Mouse (Mus musculus) adrenal gland, adult 8-10 months (tissue): ENCODE results near the gene Ptpra. TPM values are rescaled to one million over a fixed set of nuclear protein-coding genes. Genes with fewer than 3 reads are reported as not detected.

Experiments used
- DNase-seq: peaks from one replicate; pipeline ENCODE4 v3.0.0; 2022
- total RNA-seq, 4 experiments: library from RNA; stranded (reverse); gene quantifications; 2 replicates each; pipeline ENCODE4 v1.2.4; 2022

Ptpra gene
- total RNA-seq, result 100 to 1,000 TPM; 150 to 167 (median 158) TPM

DNA sequence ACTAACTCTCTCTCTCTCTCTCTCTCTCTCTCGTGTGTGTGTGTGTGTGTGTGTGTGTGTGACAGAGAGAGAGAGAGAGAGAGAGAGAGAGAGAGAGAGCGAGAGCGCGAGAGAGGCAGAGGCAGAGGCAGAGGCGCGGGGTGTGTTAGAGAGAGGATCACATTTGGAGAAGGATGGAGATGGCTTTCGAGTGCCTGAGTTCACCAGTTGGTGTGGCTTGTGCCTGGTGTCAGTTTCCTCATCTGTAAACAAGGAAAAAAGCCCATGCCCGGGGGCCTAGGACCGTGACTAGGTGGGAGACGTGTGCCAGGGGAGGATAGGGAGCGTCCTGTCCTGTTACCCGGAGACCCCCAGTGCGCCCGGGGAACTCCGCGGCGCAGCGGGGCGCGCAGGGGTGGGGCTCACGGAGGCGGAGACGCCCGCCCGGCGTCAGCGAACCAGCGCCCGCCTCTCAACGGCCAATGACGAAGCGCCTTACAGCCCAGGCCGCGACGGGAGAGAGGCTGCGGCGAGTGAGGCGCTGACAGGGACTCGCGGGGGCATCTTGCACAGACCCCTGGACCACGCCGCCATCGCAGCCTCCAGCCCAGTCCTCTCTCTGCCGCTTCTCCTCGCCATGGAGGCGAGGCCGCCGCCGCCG is at the start of gene Ptpra:
TSS of gene Ptpra (plus strand) at position 485 of the 640 bp plus-strand sequence.
- peak; percentile 84 for DNase-seq

DNA sequence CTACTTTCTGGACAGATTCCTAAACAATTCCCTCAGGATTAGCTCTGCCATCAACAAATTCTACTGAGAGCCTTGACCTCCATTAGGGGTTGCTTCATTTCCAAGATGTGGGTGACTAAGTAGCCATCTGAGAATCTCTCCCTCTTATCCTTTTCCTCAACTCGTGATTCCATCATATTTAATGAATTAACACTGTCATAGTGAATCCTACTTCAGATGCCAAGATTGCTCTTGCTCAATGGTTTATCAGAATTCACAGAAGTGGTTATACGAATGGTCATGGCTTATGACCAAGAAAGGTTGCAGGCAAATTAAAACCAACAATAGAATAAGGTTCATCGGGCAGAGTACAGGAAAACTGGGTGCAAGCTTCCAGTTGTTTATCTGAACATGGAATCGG is 48.2 kb upstream of the Ptpra start:
- no peak for DNase-seq

DNA sequence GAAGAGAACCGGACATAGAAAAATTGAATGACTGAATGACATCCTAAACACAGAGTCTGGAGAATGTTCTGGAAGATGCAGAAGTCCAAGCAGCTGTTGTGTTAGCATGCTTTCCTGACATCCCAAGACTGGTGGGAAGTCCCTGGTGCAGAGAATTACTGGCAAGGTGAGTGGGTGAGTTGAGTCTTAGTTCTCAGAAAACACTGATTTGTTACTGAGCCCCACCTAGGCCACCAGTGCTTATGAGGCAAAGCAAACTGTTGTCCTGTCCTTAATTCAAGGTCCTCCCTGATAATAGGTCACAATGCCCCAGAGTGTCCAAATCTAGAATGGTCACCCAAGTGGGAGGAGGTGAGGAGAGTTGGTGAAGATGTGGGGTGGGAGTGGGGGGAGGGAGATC is 45.1 kb upstream of the Ptpra start, which contains the start of the genes Gm28372 and 1700020A23Rik:
TSS of gene Gm28372 (plus strand) at position 301 of the 400 bp plus-strand sequence.
TSS of gene 1700020A23Rik (plus strand) at position 321 of the 400 bp plus-strand sequence.
- DNase-seq, result no peak

DNA sequence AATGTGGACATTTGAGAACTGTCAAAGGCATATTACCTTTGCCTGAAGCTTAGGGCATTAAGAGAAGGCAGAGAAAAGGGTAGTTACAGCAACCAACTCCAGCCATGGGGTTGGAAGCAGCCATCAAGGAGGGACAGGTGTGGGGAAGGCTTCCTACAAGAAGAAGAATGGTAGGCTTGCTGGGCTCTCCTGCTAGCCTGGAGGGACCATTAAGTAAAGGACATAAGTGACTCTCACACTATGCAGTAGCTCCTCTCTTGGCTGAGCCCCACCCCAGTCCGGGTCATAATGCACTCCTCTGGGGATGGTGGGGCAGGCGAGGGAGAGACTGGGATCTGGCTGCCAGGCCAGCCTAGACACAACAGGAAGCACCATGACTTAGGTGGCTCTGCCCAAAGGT is 43.9 kb upstream of the Ptpra start, which contains the start of gene Tmem239:
TSS of gene Tmem239 (plus strand) at position 301 of the 400 bp plus-strand sequence.
- DNase-seq, result no peak

DNA sequence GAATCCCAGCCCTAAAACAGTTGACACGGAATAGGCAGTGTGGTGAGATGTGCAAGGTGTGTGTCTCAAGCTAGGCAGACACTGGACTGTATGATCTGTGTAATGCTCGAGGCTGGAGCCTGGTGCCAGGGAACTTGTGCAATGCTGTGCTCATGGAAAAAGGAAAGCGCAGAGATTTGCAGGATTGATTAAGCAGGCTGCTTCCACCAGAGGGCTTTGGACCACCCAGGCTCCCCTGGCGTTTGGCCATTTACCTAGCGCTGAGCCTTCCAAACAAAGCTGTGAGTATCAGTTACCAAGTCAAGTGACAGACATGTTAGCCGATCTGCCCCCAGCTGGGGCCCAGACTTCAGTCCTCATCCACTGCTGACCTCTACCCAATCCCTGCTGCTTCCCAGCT is 41.9 kb upstream of the Ptpra start:
- DNase-seq, result no peak

DNA sequence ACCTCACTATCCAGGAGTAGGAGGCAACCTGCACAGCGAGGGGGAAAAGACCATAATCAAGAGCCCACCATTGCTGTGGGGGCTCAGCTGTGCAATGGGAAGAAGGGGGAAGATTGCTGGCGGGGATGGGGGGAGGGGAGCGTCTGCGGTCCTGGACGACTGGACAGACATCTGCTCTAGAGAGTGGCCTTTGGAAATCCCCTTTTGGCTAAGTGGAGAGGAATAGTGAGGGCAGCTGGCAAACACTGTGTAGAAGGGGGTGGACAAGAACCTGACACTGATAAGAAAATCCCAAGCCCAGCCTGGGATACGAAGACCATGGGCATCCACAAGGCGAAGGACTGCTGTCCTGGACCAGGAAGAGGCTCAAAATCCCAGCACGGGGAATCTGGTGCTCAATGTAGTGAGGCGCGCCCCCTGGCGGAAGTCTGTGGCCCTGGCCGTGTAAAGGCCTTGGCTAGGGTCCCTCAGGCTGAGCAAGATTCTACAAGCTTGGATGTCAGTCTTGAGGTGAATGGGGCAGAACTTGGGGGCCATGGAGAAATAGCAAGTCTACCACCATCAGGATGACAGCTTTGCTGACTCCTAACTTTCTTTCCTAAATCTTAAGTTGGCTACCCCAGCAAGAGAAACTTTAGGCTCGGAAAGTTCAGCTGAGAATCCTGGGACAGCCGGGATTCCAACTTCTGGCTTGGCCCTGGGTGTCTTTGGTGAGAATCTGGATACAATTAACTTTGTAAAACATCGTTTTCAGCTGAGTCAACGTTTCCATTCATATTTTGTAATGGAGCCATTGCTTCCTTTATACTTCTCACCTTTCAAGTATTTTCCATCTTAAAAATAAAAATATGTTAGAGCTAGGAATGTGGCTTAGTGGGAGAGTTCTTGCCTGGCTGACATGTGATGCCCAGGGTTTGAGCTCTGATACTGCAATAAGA is 38.3 kb upstream of the Ptpra start:
- peak; percentile 61 for DNase-seq

DNA sequence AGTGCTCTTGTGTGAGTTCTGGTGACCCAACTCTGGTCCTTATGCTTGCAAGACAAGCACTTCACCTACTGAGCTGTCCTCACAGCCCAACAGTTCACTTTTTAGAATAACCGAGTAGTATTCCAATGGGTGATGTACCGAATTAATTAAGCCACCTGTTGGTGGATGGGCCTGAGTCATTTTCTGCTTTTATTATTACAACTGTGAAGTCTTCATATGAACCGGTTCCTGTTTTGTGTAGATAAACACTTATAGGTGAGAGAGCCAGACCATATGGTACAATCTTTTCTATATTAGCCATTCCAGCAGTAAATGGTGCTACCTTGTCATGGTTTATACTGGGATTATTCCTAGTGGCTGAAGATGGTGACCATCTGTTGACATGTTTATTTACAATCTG is 37.3 kb upstream of the Ptpra start:
- no peak for DNase-seq

DNA sequence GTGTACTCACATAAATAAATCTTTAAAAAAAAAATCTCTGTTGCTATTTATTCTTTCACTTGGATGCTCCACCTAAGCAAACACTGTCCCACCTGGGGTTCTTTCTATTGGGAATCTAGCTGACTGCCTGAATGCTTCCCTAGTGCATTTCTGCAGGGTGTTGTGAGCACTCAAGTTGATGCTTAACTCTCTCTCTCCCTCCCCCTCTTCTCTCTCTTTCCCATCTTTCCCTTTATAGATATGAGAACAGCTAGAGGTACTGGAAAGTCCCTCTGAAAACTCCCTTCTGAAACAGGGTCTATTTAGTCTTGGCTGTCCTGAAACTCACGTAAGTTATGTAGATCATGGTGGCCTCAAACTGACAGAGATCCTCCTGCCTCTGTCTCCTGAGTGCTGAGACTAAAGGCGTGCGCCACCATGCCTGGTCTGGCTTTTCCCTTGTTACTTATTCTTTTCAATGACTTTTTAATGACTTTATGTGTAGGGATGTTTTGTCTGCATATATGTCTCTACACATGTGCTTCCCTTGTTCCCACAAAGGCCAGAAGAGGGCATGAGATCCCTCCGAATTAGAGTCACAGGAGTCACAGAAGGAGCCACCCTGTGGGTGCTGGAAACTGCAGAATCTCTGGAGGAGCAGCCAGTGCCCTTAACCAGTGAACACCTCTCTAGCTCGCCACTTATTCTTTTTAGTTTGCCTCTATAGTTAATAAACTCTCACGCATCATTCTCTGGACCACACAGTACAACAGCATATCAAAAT is 35.8 kb upstream of the Ptpra start:
- no peak for DNase-seq

DNA sequence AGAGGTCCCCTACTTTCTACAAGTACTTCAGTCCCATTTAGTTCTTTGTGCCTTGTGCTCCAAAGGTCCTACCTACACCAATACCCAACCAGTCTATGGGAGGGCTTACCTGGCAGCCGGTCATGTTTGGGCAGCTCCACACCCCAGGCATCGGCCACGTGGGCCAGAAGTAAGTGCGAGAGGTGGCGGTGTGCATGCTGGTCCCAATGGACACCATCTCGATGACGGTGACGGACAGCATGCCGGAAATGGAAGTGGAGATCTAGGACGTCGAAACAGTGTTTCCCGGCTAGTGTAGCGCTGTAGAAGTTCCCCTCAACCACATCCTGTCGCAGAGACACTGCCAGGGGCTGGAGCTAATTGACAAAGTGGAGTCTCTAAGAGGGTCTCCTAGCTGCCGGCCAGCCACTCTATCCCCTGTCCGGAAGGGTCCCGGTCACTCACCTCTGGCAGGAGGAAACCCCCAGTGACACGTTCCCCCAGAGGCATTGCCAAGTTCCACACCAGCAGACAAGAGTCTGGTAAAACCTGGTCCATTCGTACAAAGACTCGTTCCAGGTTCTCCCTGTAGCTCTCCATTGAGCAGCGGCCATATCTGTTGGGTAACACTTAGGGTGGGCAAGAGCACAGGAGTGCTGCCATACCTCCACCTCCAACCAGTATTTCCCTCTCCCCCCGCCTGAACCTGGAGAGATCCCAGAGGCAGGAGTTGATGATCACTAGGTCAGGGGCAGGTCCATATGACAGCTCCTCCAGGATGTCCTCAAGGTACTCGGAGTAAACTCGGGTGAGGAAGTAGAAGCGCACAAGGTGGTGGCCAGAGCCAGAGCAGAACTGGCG is 28.1 kb upstream of the Ptpra start:
- DNase-seq, result no peak

DNA sequence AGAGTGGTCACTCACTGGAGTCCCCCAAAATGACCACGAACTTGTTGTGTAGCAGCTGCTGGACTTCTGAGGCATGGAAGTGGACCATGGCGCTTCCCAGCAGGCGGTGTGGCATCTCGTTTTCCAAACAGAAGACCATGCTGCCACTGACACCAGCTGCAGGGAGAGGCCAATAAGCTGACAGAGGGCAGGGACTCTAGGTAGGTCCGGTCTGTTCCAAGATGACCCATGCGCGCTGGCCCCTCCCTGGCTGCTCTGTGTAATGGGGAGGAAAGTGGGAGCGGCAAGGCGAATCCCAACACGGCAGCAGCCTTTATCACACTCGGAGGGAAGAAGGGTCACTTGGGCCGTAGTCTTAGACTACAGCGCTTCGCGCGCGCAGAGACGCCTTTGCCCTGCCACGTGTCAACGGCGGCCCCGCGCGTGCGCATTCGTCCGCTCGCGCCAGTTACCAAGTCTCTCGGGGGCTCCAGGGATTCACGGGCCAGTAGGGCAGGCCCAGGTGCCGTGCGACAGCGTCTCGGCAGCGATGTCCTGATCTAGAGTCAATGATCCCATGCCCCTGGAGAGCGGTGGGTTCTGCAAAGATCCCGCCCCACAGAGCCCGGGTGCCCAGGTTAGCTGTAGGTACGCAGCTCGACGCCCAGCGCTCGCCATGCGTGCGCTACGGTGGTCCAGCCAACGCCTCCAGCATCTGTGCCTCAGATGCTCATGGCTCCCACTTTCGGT is 26.5 kb upstream of the Ptpra start:
- DNase-seq, result peak; percentile 71

DNA sequence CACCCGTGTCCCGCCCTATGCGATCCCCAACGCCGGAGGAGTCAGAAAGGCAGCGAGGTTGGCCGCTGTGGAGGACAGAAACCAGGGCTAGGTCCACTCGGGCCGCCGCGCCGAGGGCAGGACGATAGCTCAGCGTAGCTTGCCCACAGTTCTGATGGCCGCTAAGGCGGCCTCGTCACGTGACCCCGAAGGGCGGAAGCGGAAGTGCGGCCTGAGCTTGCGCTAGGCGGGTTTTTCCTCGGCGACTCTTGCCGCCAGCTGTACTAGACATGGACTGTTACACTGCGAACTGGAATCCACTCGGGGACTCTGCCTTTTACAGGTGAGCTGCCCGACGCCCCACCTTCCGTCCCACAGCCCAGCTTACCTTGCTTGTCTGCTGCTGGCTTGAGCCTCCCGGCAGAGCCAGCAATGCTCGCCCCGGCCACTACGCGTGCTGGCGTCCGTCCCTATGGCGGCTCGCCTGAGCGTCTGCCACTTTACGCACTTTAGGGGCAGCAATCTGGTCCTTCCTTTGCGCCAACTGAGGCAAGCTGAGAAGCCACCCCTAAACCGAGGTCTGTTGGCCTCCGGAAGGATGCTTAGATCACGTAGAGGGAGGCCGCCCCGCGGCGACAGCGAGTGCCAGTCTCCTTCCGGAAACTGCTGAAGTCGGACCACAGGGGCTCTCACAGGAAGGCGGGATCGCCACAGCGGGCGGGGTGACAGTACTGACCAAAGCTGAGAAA is 25.8 kb upstream of the Ptpra start, which contains the start of the genes Vps16 and Pced1a:
TSS of gene Vps16 (plus strand) at position 214 of the 728 bp plus-strand sequence.
TSS of gene Pced1a (minus strand) at position 576 of the 728 bp plus-strand sequence.
- peak; percentile 88 for DNase-seq

DNA sequence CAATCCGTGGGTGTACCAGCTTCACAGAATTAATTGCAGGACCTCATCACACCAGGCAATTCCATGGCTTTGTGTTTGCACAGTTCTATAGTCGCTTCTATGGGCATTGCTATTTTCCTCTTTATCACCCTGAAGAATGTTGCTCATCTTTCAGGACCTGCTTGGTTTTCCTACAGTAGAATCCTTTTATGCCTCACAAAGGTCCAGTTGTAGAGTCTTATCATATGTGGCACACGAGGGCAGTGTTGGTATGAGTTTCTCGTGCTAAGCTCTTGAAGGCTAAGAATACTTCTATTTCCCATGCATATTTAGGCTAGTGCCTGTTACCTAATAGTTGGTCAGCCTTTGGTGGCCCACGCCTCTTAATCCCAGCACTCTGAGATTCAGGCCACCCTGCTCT is 25.0 kb upstream of the Ptpra start:
- DNase-seq, result no peak

DNA sequence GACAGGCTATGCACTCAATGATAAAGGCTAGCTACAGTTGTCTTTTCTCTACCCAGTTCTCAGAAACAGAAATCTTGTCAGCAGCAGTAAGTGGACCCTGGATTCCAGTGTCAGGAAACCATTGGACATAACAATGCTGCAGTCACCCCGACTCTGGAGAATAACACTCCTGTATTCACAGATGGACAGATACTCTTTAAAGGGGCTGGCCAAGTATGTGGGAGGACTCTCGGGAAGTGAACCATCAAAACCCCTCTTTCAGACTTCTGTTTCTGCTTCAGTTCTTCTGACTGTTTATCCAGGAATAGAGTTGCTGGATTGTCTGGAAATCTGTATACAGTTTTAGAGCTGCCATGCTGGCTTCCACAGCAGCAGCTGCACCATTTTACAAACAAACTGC is 20.2 kb upstream of the Ptpra start:
- DNase-seq, result no peak

DNA sequence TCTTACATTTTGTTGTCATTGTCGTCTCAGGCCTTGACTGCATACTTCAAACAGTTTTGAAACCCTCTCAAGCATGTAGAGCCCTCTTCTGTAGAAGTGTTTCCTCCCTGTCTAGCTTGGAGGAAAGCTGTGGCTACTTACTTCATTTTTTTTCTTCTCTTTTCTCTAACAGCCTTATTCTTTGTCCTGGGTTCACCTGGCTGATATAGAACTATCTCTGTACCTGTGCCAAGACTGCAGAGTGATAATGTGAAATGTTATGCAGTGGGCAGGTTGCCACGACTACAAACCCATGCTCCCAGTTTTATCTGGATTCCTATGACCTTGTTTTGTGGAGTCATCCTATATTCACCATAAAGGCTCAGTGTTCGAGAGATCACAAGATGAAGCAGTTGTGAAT is 19.6 kb upstream of the Ptpra start:
- no peak for DNase-seq

DNA sequence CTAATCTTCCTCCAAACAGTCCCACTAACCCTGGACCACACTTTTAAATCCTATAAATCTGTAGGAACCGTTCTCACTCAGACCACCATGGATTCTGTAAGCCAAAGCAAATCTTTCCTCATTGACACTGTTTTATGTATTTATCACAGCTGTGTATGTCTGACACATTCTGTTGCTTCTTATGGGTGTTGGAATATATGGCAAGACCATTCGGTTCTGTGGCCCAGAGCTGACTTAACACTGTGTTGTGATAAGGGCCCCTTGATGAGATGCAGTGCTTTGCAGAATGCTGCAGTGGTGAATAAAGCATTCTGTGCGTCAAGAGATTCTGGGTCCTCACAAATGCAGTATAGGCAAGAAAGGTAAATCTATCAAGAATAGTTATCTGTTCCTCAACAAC is 17.9 kb upstream of the Ptpra start:
- no peak for DNase-seq

DNA sequence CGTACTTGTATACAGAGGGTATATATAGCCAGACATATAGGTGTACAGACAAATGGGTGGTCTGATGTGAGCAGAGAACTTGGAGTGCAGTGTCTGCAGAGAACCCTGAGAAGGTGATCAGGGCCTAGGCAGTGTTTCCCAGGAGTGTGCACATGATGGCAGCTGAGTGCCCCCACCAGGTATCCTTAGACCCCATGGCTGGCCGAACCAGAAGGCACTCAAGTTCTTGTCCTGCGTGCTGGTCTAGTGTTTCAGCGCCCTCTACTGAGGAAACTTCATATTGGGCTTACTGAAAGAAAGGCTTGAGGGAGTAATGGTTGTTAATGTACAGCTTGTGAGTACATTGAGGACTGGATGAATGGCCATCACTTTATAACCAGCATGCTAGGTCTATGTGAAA is 16.9 kb upstream of the Ptpra start:
- no peak for DNase-seq

DNA sequence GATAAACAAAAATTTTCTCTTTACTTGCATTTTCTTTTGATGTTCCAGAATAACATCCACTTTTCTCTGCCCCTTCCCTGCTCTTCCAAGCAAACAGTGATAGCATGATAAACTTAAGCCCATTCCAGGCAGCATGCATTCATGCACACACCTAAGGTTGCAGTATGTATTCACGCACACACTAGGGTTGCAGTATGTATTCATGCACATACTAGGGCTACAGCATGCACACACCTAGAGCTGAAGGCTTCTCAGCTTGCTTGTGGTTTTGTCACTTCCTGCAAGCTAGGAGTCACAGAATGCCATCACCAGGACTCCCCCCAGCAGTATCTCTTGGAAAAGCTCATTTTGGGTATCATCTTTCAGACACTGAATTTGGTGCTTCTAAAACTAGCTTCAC is 13.3 kb upstream of the Ptpra start:
- DNase-seq, result no peak

DNA sequence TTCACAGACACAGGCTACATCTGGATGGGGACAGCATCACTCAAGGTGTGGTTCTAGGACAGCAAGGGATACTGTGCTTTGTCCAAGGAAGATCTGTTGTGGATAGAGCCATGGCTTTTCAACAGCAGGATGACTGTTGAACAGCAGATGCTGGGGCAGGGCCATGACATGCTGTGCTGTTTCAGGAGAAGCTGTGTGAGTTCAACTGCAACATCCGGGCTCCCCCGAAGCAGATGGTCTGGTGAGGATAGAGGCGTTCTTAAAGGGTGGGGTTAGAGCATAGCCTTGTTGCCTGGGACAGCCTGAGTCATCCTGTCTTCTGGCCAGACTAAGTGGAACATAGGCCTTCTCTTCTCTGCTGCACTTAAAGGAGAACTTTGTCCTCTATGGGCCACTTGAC is 11.2 kb upstream of the Ptpra start:
- no peak for DNase-seq

DNA sequence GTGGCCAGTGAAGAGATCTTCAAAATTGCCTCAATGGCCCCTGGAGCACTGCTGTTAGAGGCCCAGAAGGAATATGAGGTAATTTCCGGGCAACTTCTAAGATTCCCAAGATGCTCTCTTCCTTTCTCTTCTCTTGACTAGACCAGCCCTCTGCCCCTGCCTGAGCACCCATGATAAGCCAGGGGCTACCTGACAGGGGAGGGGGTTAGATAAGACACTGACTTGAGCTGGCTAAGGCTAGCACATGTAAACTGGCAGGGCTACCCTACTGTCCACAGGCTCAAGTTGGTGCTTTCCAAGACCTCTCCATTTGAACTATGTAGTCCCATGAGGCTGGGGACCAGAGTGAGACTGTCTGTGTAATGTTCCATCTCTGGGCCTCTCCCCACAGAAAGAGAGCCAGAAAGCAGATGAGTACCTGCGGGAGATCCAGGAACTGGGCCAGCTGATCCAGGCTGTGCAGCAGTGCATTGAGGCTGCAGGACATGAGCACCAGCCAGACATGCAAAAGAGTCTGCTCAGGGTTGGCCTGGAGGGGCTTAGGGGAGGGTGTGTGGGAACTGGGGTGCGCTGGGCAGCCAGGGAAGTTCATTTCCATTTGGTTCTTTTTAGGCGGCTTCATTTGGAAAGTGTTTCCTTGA is 10.1 kb upstream of the Ptpra start:
- DNase-seq, result no peak

DNA sequence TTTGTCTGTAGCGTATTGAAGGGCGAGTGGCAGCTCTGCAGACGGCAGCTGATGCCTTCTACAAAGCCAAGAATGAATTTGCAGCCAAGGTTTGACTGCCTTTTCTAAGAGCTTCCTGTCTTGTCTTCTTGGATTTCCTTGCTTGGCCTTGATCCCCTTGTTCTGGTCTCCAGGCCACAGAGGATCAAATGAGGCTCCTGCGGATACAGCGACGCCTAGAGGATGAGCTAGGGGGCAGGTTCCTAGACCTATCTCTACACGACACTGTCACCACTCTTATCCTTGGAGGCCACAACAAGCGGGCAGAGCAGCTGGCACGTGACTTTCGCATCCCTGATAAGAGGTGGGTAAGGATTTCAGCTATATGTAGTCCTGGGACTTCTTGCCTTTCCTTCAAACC is 7.9 kb upstream of the Ptpra start:
- DNase-seq, result no peak
